Mouse (Mus musculus) bone marrow macrophage, adult 2 months (primary cell): Measurements from ENCODE around the gene Psme4. TPM values are rescaled to one million over a fixed set of nuclear protein-coding genes. Genes with fewer than 3 reads are reported as not detected.
A peak's percentile ranks its signal among the peaks of the same experiment; 100 is the strongest.

Experiments used
- H3K27ac ChIP-seq: 2 replicates; pipeline ENCODE4 v1.5.1; 2012; ENCODE audit warnings: low read depth, low read length; ENCODE audit not compliant: insufficient read depth
- H3K4me1 ChIP-seq: 2 replicates; pipeline ENCODE4 v1.6.1; 2012; ENCODE audit warnings: low read length; ENCODE audit not compliant: control insufficient read depth, insufficient read depth
- H3K4me3 ChIP-seq: 2 replicates; pipeline ENCODE4 v1.5.1; 2012; ENCODE audit warnings: mild to moderate bottlenecking, low read length, moderate library complexity; ENCODE audit not compliant: insufficient read depth
- CTCF ChIP-seq: IDR thresholded peaks from 2 replicates; pipeline ENCODE4 v1.5.1; 2012; ENCODE audit warnings: low read depth, mild to moderate bottlenecking, low read length, moderate library complexity
- POLR2A ChIP-seq: IDR thresholded peaks from 2 replicates; pipeline ENCODE4 v1.6.1; 2012; ENCODE audit warnings: mild to moderate bottlenecking, low read depth, low read length, borderline replicate concordance
- polyA plus RNA-seq: library from polyadenylated mRNA; stranded (reverse); fragments of >200 nt; gene quantifications from 2 replicates; pipeline ENCODE4 v1.2.4, GENCODE M21; 2012; ENCODE audit not compliant: missing spikeins, insufficient read depth, insufficient read length

Psme4 gene
- polyA plus RNA-seq, 1 experiment, result 52.0 TPM

DNA sequence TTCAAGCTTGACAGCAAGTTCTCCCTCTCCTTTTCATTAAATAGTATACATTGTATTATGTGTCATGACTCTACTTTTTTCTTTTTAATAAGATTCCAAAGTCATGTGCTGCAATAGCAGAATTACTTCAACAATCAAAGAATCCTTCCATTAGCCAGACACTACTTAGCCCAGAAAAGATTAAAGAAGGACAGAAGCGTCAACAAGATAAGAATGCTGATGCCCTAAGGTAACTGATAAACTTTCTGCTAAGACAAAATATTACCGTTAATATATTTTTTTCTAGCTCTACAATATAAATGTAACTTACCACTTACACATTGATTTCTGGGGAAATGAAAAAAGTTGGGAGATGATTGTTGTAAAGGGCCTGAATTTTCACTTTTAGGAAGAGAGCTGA is 67.3 kb downstream of the Psme4 start:
- Histone ChIP-seq H3K4me3 (no peak overlapping the region), H3K4me1 (no peaks in the 10 kb centered on the region)
- no peak for TF ChIP-seq POLR2A
- TF ChIP-seq CTCF, result no peak

DNA sequence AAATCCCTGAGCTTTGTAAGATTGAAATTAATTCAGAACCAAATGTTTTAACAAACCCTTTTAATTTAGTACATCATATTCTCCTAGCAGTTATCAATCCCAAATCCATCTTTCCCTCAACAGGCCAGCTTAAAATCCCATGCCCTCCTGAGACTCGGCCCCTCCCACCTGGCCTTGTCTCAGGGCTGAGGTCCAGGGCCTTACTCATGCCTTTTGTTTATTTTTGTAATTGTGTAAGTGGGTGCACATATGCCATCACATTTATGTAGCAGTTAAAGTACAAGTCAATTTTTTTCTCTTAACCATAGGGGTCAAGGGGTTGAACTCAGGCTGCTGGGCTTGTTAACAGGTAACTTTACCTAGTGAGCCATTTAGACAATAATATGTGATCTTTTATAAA is 72.8 kb downstream of the Psme4 start:
- TF ChIP-seq CTCF, result no peak
- Histone ChIP-seq H3K4me3 (no peak overlapping the region), H3K4me1 (no peaks in the 10 kb centered on the region), H3K27ac (no peak overlapping the region)

More for the DNA sequence above, 67.3 kb downstream of the Psme4 start:
- H3K27ac ChIP-seq, result no peak overlapping the region

DNA sequence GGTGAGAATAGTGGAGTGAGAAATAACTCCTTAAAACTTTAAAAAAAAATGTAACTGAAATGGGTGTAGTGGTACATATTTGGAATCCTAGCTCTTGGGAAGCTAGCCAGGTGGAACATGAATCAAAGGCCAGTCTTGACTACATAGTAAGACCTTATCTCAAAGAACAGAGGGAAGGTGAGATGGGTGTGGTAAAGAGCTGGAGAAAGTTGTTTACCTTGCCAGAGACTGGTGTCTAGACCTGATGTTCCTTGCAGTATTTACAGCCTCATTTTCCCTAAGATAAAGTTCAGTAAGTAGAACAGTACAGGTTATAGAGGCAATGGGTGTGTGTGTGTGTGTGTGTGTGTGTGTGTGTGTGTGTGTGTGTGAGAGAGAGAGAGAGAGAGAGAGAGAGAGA is 100.9 kb downstream of the Psme4 start:
- Histone ChIP-seq H3K4me3 (no peak overlapping the region), H3K27ac (no peak overlapping the region), H3K4me1 (0 out of 2 replicates have a peak, but pooled peaks cover 2% of the 10 kb centered on the region)
- TF ChIP-seq POLR2A (no peak), CTCF (no peak)

DNA sequence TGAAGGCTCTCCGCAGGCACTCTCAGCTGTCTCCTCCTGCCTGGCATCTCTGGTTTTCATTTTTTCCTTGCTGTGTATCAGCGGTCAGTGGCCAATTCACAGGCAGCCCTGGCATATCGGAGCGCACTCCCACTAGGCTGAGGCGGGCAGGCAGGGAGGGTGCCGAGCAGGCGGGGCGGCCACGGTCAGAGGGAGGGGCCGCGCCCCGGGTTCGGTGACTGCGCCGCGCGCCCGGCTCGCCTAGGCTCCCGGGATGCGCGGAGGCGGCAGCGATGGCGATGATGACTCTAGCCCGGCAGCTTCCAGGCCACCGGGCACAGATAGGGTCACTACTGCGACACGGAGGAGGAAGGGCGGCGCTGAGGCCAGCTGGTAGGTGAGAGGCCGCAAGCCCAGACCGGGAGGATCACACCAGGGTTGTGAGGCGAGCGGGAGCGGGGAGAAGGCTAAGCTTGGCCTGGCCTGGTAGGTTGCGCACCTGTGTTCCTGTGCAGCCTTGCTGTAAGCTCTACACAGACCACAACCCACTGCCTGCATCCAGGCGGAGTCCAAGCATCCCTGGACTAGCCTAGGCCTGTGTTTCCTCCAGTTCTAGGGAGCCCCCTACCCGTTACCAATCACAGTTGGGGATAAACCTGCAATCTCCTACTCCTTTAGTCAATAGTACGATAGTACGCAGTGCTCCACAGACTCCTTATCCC is 113.8 kb downstream of the Psme4 start, which contains the start of the genes Gpr75 and Asb3:
Gene Gpr75, plus strand, starts transcription at position 188 of the 701 bp plus-strand sequence.
Gene Asb3, plus strand, starts transcription at position 246 of the 701 bp plus-strand sequence.
- Histone ChIP-seq H3K4me3 (peak within 1 kb of the TSS; percentile 28; the same call in 1 of the 2 replicates), H3K4me1 (0 out of 2 replicates have a peak, but pooled peaks cover 2% of the 10 kb centered on the region), H3K27ac (no peak within 1 kb of the TSS)
- TF ChIP-seq CTCF, result no peak
- TF ChIP-seq POLR2A, result no peak

DNA sequence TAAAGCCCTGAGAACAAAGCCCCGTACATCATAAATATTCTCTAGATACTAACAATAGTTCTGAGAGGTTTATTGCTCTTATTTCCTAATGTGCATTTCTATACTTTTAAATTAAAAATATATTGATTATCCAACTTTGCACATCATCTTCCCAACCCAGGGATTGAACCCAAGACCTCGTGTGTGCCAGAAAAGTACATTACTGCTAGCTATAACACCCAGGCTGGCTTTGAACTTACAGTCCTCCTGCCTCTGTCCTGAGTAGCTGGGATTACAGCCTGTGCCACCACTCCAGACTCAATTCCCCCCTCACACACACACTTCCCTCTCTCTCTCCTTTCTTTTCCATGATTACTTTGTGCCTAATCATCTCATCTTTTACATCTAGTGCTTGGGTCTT is 116.6 kb downstream of the Psme4 start:
- no peak for TF ChIP-seq CTCF
- no peak for TF ChIP-seq POLR2A
- Histone ChIP-seq H3K27ac (no peak overlapping the region), H3K4me3 (no peak overlapping the region), H3K4me1 (0 out of 2 replicates have a peak, but pooled peaks cover 2% of the 10 kb centered on the region)

DNA sequence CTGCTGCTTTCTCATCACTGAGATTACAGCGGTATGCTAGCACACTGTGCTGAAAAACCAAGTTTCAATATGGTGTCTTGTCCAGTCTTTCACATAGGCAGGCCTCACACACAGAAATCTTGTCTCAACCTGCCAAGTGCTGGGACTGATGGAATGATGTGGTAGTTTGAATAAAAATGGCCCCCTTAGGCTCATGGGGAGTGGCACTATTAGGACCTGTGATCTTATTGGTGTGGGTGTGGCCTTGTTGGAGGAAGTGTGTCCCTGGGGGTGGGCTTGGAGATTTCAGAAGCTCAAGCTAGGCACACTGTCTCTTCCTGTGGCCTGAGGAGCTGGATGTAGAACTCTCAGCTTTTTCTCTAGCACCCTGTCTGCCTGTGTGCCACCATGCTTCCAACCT is 124.7 kb downstream of the Psme4 start:
- TF ChIP-seq POLR2A (no peak), CTCF (no peak)
- Histone ChIP-seq H3K4me1 (peaks cover 14% of the 10 kb centered on the region), H3K4me3 (no peak overlapping the region), H3K27ac (no peak overlapping the region)

DNA sequence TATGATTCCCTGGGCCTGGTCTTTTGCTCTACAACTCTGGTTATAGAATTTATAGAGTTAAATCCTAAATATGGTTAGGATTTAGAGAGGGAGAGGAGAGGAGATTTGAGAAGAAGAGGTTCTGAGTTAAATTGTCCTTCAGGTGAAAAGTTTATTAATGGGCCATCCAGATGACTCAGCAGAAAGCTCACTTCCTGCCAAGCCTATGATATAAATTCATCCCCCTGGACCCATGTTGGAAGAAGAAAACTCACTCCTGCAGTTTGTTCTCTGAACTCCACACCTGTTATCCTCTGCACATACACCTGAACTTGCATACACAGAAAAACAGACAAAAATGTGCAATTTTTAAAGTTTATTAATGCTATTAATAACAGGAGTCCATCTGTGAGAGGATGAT is 127.8 kb downstream of the Psme4 start:
- TF ChIP-seq POLR2A (no peak), CTCF (no peak)
- no peak overlapping the region for H3K4me3 ChIP-seq
- no peak overlapping the region for H3K27ac ChIP-seq
- peaks cover 14% of the 10 kb centered on the region for H3K4me1 ChIP-seq

DNA sequence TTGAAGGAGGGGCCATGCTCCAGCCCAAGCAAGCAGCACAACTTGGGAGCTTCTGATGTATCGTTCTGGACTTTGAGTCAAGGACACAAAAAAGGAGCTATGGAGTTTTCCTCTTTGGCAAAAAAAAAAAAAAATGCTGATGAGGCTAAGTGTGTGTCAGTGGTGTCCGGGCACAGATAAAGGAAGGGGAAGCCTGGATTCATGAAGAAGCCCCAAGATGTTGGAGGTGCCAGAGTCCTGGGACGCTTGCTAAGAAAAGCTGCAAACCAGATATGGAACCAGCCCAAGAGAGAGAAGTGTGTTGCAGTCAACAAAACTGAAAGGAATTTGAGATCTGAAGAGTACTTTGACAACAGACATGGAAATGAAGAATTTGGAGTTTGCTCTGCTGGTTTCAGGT is 140.8 kb downstream of the Psme4 start:
- H3K4me1 ChIP-seq, result no peaks in the 10 kb centered on the region
- H3K27ac ChIP-seq, result no peak overlapping the region
- no peak for TF ChIP-seq CTCF
- TF ChIP-seq POLR2A, result no peak
- H3K4me3 ChIP-seq, result no peak overlapping the region

DNA sequence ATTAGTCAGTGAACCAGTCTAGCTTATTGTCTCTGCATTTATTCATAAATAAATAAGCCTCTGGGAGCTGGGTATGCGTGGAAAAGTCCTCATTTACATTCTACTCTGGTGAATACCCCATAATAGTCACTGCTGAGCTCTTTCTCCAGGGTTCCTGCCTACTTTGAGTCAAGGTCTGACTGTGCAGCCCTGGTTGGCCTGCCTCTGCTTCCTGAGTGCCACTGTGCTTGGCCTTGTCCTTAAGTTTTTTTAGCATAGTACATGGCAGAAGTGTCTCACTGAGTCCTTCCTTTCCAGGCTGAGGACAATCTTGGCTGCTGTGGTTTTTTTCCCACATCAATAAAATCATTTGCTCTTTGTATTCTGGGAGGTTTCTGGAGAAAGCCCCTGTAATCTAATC is 149.1 kb downstream of the Psme4 start:
- Histone ChIP-seq H3K4me1 (no peaks in the 10 kb centered on the region), H3K4me3 (no peak overlapping the region), H3K27ac (no peak overlapping the region)
- TF ChIP-seq POLR2A, result no peak
- no peak for TF ChIP-seq CTCF

DNA sequence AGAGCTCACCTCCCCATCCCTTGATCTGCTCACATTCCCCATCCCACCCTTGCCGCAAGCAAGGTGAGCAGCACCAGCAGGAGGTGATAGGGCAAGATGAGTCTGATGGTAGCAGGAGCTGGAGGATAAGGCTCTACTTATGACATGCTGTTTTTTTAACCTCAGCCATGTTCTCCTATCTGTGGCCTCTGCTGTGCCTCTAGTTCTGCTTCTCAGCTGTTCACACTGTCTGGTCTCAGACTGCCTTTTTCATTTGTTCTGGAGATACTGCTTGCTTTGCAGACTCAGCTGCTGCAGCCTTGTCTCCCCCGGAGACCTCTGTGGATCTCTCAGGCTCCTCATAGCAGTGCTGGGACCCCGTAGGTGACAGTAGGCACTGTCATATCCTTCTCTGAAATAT is 151.8 kb downstream of the Psme4 start:
- no peak overlapping the region for H3K4me3 ChIP-seq
- no peak overlapping the region for H3K27ac ChIP-seq
- no peak for TF ChIP-seq POLR2A
- no peak for TF ChIP-seq CTCF

DNA sequence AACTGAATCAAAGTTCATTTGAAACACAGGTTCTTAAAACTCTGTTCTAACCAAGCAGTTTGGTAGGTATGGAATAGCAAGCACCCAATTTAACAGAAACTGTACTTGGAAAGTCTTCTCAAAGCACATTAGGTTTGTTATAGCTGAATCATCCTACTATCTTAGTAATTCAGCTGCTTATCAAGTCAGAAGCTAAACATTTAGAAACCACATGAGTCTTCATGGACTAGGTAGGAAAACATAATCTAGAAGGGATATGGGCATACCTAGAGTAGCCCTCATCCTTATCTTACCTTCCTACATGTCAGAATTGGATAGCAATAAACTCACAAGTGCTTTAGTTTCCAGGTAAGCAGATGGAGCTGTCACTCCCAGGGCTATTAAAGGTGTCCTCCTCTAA is 156.6 kb downstream of the Psme4 start:
- H3K4me3 ChIP-seq, result no peak overlapping the region
- TF ChIP-seq CTCF (no peak), POLR2A (no peak)
- no peaks in the 10 kb centered on the region for H3K4me1 ChIP-seq
- no peak overlapping the region for H3K27ac ChIP-seq

More for the DNA sequence above, 151.8 kb downstream of the Psme4 start:
- H3K4me1 ChIP-seq, result no peaks in the 10 kb centered on the region
